Mouse (Mus musculus): ENCODE measurements around the gene Acer3. TPM values are rescaled to one million over a fixed set of nuclear protein-coding genes. Genes with fewer than 3 reads are reported as not detected.

The Acer3 gene
- total RNA-seq (2015; ENCODE audit: low replicate concordance) (21.3 and 36.9 TPM in 2 replicates), total RNA-seq (2017; ENCODE audit: low replicate concordance) (31.0 and 68.0 TPM in 2 replicates)

GRCm38 (mm10) chr7:98321083-98321482 lies at the start of gene Acer3:
Acer3 (minus strand) TSS chr7:98321208.
- ATAC-seq (replicated peaks; ENCODE audit: low FRiP score, poor library complexity, severe bottlenecking) = no peak

DNA sequence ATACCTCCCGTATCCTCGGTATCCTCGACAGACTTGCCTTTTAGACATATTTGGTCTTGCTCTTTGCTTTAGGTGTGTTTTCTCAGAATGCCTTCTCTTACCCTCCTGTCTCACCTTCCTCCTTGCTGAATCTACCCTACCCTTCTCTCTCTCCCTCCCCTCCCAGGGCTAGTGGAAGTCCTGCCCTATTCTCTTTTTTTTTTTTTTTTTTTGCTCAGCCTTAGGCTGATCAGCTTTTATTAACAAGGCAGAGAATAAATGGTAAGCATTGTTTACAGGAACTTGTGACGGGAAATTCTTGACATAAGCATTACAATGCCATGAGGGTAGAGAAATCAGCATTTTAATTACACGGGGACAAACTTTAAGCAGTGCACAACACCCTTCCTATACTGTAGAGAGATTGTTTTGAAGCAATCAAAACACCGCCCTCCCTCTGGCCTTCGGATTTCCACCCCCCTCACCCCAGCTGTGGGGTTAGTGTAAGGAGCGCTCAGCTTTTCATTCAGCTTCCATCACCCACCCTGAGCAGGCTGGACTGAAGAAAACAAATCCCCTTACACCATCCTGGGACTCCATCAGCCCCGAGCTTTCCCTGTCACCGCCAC lies 48.9 kb upstream of the Acer3 start:
- ATAC-seq (replicated peaks; ENCODE audit: low FRiP score, poor library complexity, severe bottlenecking) = no peak

DNA sequence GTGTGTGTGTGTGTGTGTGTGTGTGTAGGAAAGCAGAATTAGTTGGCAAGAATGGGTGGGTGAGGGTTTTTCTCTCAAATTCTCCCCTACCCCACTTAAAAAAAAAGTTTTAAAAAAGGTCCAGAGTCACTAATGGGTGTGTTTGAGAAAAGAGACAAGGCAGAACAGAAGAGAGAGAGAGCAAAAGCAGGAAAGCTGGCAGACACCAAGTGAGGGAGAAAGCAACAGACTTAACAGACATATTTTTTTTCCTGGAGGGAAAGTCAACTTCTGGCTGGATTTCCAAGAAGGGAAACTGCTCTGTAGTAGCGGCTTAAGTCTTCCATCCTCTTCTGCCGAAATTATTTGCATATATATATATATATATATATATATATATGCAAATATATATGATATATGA lies 40.7 kb upstream of the Acer3 start:
- no peak for ATAC-seq (replicated peaks; ENCODE audit: low FRiP score, poor library complexity, severe bottlenecking)

- ATAC-seq (replicated peaks; ENCODE audit: low FRiP score, poor library complexity, severe bottlenecking) = no peak
These were observed 40.1 kb upstream of the Acer3 start, which contains the start of gene Tsku for GRCm38 (mm10) chr7:98361063-98361652. Tsku (minus strand) TSS chr7:98361328.

DNA sequence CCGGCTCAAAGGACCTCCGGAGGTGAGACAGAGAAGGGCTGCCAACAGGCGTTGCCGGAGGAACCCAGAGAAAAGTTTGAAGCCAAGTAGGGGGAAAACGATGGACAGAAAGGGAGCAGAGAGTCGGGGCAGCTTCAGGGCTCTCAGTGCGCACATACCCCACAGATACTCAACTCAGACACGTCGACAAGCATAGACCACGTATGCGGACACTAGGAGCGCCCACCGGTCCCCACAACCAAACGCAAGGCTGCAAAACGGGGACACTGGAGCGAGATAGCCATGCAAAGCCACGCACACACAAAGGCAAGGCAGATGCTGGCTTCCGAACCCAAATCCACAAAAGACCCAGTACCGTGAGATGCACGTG lies 39.6 kb upstream of the Acer3 start:
- no peak for ATAC-seq (replicated peaks; ENCODE audit: low FRiP score, poor library complexity, severe bottlenecking)

DNA sequence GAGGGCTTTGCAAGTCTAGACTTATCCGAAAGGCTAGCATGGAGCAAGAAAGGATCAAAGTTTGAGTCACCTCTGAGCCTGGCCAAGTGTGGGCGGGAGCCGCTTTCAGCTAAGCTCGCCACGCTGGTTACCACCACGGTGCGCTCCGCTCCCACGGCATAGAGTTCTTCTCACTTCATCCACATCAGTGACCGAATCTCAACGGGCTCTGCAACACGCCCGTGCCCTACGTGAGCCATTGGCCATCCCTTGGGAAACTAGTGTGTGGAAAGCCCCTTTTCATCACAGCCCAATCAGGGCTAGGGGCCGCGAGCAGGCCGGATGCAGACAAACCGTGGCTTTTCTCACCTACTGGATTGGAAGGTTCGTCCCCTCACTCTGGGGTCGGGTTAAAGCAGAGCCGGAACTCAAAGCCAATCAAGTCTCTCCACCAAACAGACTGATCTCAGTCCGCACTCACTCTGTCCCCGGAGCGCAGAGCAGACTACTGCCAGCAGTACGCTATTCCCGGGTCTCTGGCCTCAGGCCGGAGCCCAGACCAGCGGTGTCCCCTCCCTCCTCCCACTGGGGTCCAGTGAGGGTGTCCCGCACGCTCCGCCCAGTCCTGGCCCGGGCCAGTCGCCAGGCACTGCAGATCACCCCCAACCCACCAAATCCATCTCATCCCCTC lies 39.1 kb upstream of the Acer3 start:
- no peak for ATAC-seq (replicated peaks; ENCODE audit: low FRiP score, poor library complexity, severe bottlenecking)

DNA sequence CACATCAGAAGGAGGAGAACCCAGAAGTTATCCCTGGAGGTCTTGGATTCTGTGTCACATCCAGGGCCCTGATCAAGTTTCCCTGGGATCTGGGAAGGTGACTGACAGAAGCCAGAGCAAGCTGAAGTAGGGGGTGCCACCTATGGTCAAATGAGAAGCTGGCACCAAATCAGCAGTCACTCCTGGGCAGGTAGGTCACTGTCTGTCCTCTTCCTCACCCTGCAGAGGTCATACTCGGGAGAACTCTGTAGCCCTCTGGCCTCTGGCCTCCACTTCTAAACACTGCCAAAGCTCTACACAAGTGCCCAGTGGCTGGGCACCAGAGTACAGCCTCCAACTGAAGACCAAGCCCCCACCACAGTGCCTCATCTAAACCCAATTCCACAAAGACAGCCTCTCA lies 37.0 kb upstream of the Acer3 start:
- ATAC-seq (replicated peaks; ENCODE audit: low FRiP score, poor library complexity, severe bottlenecking) = no peak

- ATAC-seq (replicated peaks; ENCODE audit: low FRiP score, poor library complexity, severe bottlenecking) = no peak
These were observed 36.3 kb upstream of the Acer3 start for GRCm38 (mm10) chr7:98357324-98357723.

DNA sequence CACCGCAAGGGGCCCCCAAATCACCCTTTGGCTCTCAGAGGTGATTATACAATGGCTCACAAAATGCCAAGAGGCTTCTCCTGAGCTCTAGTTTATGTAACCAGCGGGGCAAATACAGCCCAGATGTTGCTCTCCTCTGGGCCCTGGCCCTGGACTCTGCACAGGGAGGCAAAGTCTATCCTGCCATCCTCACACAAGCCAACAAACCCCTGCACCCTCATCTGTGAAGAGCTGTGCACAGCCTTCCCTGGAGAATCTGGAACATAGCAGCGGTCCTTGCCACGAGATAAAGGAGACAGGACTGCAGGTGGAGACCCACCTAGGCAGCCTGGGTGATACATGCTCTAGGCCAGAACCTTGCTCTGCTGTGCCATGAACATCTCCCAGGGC lies 33.9 kb upstream of the Acer3 start:
- no peak for ATAC-seq (replicated peaks; ENCODE audit: low FRiP score, poor library complexity, severe bottlenecking)

GRCm38 (mm10) chr7:98354160-98354920 lies 33.3 kb upstream of the Acer3 start:
- no peak for ATAC-seq (replicated peaks; ENCODE audit: low FRiP score, poor library complexity, severe bottlenecking)

DNA sequence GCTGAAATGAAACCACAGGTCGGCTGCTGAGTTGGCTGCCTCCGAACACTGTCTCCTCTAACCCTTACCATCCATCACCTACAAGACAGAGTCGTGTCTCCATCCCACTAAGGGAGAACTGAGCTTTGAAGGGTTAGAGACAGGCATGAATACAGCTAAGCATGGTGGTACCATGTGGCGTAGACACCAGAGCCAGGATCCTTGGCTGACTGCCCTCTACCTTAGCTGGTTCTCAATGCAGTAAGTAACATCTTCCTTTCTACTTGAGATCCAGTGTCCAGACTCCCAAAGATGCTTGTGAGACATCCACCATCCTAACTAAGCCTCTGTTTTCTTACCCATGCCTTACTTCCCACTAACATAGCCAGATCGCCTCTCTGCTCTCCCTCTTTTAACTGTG lies 32.6 kb upstream of the Acer3 start:
- no peak for ATAC-seq (replicated peaks; ENCODE audit: low FRiP score, poor library complexity, severe bottlenecking)

GRCm38 (mm10) chr7:98351523-98351922 lies 30.5 kb upstream of the Acer3 start:
- ATAC-seq (replicated peaks; ENCODE audit: low FRiP score, poor library complexity, severe bottlenecking) = no peak

DNA sequence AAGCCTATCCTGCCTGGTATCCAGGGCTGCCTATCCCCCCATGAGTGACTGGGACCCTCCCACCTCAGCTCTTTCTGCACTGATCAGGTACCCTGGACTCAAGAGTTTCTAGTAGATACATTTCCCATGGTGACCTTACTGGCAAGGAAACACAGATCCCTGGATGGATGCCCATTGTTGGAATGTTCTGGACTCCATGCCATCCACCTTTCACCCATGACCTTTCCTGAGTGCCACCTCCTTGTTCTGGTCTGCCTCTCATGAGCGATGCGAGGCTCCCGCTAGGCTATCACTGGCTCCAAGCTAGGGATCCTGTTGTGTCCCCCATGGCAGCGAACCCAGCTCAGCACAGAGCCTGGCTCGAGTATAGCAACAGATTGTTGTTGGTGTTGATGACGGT lies 28.8 kb upstream of the Acer3 start:
- no peak for ATAC-seq (replicated peaks; ENCODE audit: low FRiP score, poor library complexity, severe bottlenecking)

DNA sequence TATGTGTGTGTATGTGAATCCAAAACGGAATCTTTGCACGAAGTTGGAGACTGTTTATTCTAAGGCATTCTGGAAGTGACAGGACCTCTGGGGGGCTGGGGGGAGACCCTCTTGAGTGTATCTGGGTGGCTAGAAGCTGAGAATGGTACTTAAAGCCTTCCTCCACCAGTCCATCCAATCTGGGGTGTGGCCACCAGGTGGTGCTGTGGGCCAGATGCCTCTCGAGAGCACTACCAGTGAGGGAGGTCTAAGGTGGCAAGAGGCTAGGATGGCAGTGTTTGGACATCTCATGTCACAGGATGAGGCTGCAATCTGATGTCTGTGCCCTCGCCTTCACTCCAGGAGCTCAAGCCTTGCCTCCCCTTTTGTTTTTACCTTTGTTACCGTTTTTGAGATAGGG lies 28.1 kb upstream of the Acer3 start:
- ATAC-seq (replicated peaks; ENCODE audit: low FRiP score, poor library complexity, severe bottlenecking) = peak; percentile 66; the same call in 1 of the 2 replicates

DNA sequence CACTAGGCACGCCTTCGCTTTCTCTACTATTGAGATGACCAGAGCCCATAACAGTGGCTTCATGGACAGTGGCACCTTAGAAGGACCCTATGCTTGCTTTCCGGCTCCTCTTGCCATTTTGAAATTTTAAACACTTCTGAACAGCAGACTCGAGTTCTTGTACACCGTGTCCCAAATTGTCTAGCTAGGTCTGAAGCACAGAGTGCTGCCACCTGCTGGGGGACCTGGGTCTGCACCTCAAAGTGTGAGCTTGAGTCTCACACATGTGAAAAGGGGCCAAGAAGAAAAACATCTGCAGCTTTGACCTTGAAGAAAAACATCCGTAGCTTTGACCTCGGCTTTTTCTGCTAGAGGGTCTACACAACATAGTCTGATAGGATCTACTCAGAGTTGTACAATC lies 27.0 kb upstream of the Acer3 start:
- peak; percentile 57; the same call in 1 of the 2 replicates for ATAC-seq (replicated peaks; ENCODE audit: low FRiP score, poor library complexity, severe bottlenecking)

GRCm38 (mm10) chr7:98347471-98347870 lies 26.5 kb upstream of the Acer3 start:
- ATAC-seq (replicated peaks; ENCODE audit: low FRiP score, poor library complexity, severe bottlenecking) = no peak

GRCm38 (mm10) chr7:98345036-98345435 lies 24.0 kb upstream of the Acer3 start:
- no peak for ATAC-seq (replicated peaks; ENCODE audit: low FRiP score, poor library complexity, severe bottlenecking)

GRCm38 (mm10) chr7:98344361-98344760 lies 23.4 kb upstream of the Acer3 start:
- ATAC-seq (replicated peaks; ENCODE audit: low FRiP score, poor library complexity, severe bottlenecking) = peak; percentile 69

DNA sequence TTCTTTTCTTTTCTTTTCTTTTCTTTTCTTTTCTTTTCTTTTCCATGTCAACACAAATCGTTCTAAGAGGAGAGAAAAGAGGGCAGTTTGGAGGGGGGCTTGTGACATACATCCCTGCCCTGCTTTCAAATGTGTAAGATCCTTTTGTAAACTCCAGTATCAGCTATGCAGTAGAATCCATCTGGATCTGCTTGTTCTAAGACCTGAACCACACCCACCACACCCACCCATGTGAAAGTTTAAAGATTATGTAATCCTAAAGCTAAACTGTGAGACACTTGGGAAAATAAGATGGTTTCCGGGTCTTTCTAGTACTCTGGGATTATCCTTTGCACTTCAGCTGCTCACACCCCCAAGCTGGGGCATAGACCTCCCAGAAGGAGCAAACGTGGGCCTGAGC lies 21.2 kb upstream of the Acer3 start:
- no peak for ATAC-seq (replicated peaks; ENCODE audit: low FRiP score, poor library complexity, severe bottlenecking)

DNA sequence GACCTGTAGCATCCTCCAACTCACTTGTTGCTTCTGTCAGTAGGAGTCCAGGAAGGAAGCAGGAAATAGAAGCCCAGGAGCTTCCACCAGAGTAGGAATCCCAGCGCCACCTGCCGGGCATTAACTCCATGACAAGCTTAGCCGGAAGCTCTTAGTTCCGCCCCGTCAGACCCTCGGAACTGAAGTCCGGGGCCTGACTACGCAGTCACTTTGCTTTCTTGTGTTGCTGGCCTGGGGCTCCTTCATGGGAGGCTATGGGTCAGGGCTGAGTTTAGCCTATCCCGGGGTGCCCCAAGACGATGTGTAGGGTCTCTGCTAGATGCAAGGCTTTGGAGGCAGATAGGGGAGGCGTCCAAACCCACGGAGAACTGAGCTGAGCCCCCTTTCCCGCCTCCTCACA lies 20.5 kb upstream of the Acer3 start:
- ATAC-seq (replicated peaks; ENCODE audit: low FRiP score, poor library complexity, severe bottlenecking) = peak; percentile 82

- no peak for ATAC-seq (replicated peaks; ENCODE audit: low FRiP score, poor library complexity, severe bottlenecking)
These were observed 19.3 kb upstream of the Acer3 start for GRCm38 (mm10) chr7:98340343-98340742.
